Mouse (Mus musculus) hindbrain, embryonic 15.5 days (tissue): ENCODE data around the gene Gxylt2. TPM values are rescaled to one million over a fixed set of nuclear protein-coding genes. Genes with fewer than 3 reads are reported as not detected.

ENCODE experiments used
- ATAC-seq: fragments of 200-750 bp; cut with Nextera tagmentation; 2 replicates; pipeline ENCODE4 v1.8.0; 2017; ENCODE audit warnings: low read depth, moderate number of reproducible peaks, moderate TSS enrichment; ENCODE audit not compliant: low FRiP score
- H3K27ac ChIP-seq: fragments of 300-500 bp; sonication (generic); replicated peaks from 2 replicates; pipeline ENCODE4 v1.5.1; 2015; ENCODE audit warnings: mild to moderate bottlenecking, inconsistent platforms
- H3K27me3 ChIP-seq: fragments of 300-500 bp; sonication (generic); 2 replicates; pipeline ENCODE4 v1.6.1; 2015; ENCODE audit warnings: control low read depth, inconsistent platforms
- H3K36me3 ChIP-seq: fragments of 300-500 bp; sonication (generic); 2 replicates; pipeline ENCODE4 v1.6.1; 2015; ENCODE audit warnings: control low read depth, inconsistent platforms
- H3K4me1 ChIP-seq: fragments of 300-500 bp; sonication (generic); replicated peaks from 2 replicates; pipeline ENCODE4 v1.6.1; 2015; ENCODE audit warnings: control low read depth, inconsistent platforms
- H3K4me2 ChIP-seq: fragments of 300-500 bp; sonication (generic); 2 replicates; pipeline ENCODE4 v1.6.1; 2015; ENCODE audit warnings: moderate library complexity, mild to moderate bottlenecking, inconsistent platforms
- H3K4me3 ChIP-seq: fragments of 300-500 bp; sonication (generic); 2 replicates; pipeline ENCODE4 v1.5.1; 2015; ENCODE audit warnings: mild to moderate bottlenecking, inconsistent platforms
- H3K9ac ChIP-seq: fragments of 300-500 bp; sonication (generic); 2 replicates; pipeline ENCODE4 v1.6.1; 2015; ENCODE audit warnings: inconsistent platforms
- H3K9me3 ChIP-seq: fragments of 300-500 bp; sonication (generic); 2 replicates; pipeline ENCODE4 v1.6.1; 2016; ENCODE audit warnings: control low read depth, inconsistent platforms
- WGBS: fragments of 180-500 bp; shearing (Covaris S2); methylation state at CpG from one replicate; pipeline ENCODE4 v1.1.7; 2015; 5-methylcytosine and 5-hydroxymethylcytosine counted together
- polyA plus RNA-seq: library from polyadenylated mRNA; unstranded; fragments of >200 nt; fragmentation: Nextera tagmentation; extraction: Ambion mirVana; gene quantifications from 2 replicates; pipeline ENCODE4 v1.2.1, GENCODE M21; 2015

Gene Gxylt2
- polyA plus RNA-seq, 1 experiment from 2014 or later: 2.1 TPM

- Histone ChIP-seq H3K4me1 (peaks cover 5% of the 10 kb centered on the region), H3K9ac (no peak overlapping the region), H3K27me3 (peaks cover 13% of the 10 kb centered on the region), H3K9me3 (no peaks in the 10 kb centered on the region), H3K27ac (no peak overlapping the region), H3K4me3 (no peak overlapping the region), H3K4me2 (no peak overlapping the region), H3K36me3 (no peaks in the 10 kb centered on the region)
- 88% methylated on average over 5 of the region's 5 CpGs for WGBS
- ATAC-seq: no peak
These were observed 4.5 kb upstream of the Gxylt2 start for GRCm38 (mm10) chr6:100699986-100700385.

GRCm38 (mm10) chr6:100700774-100701173 is 3.8 kb upstream of the Gxylt2 start:
- no peak overlapping the region for H3K4me3 ChIP-seq
- no peak for ATAC-seq
- no peaks in the 10 kb centered on the region for H3K9me3 ChIP-seq
- peaks cover 13% of the 10 kb centered on the region for H3K4me1 ChIP-seq
- no peak overlapping the region for H3K27ac ChIP-seq
- WGBS: 58% methylated on average over 5 of the region's 5 CpGs
- no peaks in the 10 kb centered on the region for H3K36me3 ChIP-seq
- H3K27me3 ChIP-seq: peaks cover 21% of the 10 kb centered on the region
- H3K4me2 ChIP-seq: no peak overlapping the region
- no peak overlapping the region for H3K9ac ChIP-seq

- Histone ChIP-seq H3K27ac (no peak overlapping the region), H3K4me1 (peaks cover 13% of the 10 kb centered on the region), H3K9me3 (no peaks in the 10 kb centered on the region), H3K4me3 (peak overlapping the region; percentile 60), H3K9ac (peak overlapping the region; percentile 44), H3K36me3 (no peaks in the 10 kb centered on the region), H3K27me3 (peaks cover 28% of the 10 kb centered on the region), H3K4me2 (peak overlapping the region; percentile 94)
- 37% methylated on average over 8 of the region's 8 CpGs for WGBS
- peak; percentile 52 for ATAC-seq
These were observed 349 bp upstream of the Gxylt2 start for GRCm38 (mm10) chr6:100704197-100704573.

DNA sequence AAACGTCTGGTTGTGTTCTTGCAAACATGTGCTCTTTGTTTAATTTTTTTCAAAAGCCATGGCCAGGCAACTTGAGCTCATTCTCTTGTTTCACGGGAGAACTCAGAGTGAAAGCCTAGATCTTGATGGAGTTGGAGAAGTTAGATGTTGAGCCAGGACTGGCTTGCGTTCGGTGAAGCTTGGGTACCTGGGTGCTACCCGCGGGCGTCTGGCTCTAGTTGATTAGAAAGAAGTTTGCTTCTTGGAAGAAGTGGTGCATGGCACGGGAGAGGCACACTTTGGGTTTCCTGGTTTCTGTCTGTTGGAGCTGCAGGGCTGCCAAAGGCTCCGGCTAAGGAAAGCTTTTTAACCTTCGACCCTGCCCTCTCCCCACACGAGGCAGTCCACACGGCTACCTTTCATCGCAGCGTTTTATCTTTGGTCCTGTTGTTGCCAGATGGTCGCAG is 855 bp downstream of the Gxylt2 start:
- Histone ChIP-seq H3K4me1 (peaks cover 17% of the 10 kb centered on the region), H3K27ac (no peak overlapping the region), H3K9me3 (no peaks in the 10 kb centered on the region), H3K4me3 (peak overlapping the region; percentile 60), H3K4me2 (peak overlapping the region; percentile 94), H3K27me3 (peaks cover 28% of the 10 kb centered on the region), H3K36me3 (no peaks in the 10 kb centered on the region), H3K9ac (no peak overlapping the region)
- WGBS: 3% methylated on average over 15 of the region's 15 CpGs
- no peak for ATAC-seq

DNA sequence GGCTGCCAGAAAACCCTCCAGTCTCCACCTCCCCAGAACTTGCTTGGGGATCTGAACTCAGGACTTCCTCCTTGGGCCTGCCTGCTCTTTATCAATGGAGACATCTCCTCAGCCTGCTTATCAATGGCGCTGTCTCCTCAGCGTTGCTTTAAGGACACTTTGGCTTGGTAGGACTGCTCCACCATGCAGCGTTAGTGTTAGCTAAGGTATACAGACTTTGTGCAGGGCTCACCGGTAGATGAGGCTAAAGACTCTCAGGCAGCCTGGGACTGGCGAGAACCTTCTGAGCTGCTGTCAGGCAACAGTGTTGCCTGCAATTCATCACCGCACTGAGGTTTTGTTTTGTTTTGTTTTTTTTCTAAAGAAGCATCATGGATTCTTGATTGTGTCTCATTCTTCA is 2.3 kb downstream of the Gxylt2 start:
- Histone ChIP-seq H3K27me3 (peaks cover 28% of the 10 kb centered on the region), H3K9ac (no peak overlapping the region), H3K9me3 (no peaks in the 10 kb centered on the region), H3K4me2 (no peak overlapping the region), H3K4me3 (no peak overlapping the region), H3K27ac (no peak overlapping the region), H3K4me1 (peaks cover 17% of the 10 kb centered on the region), H3K36me3 (no peaks in the 10 kb centered on the region)
- WGBS: 72% methylated on average over 6 of the region's 6 CpGs
- no peak for ATAC-seq

DNA sequence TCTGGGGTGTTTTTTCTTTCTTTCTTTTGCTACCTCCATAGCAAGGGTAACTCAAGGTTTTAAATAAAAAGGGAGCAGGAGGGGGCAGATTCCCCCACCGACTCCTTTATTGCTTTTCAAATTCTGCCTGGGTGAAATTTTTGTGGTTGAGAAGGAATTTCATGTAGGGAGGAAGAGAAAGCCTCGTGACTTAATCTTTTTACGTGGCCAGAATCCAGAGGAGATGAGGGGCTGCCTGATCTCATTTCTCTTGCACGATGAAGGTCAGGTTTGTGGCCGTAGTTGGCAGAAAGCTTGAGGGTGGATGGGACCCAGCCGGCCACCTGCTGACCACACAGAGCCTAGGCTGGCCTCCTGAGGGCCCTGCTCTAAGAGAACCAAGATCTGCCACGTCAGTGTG is 3.0 kb downstream of the Gxylt2 start:
- Histone ChIP-seq H3K27me3 (peaks cover 28% of the 10 kb centered on the region), H3K36me3 (no peaks in the 10 kb centered on the region), H3K27ac (no peak overlapping the region), H3K4me1 (peaks cover 17% of the 10 kb centered on the region), H3K4me3 (no peak overlapping the region), H3K9me3 (no peaks in the 10 kb centered on the region), H3K9ac (no peak overlapping the region), H3K4me2 (no peak overlapping the region)
- WGBS: 53% methylated on average over 7 of the region's 7 CpGs
- ATAC-seq: no peak

DNA sequence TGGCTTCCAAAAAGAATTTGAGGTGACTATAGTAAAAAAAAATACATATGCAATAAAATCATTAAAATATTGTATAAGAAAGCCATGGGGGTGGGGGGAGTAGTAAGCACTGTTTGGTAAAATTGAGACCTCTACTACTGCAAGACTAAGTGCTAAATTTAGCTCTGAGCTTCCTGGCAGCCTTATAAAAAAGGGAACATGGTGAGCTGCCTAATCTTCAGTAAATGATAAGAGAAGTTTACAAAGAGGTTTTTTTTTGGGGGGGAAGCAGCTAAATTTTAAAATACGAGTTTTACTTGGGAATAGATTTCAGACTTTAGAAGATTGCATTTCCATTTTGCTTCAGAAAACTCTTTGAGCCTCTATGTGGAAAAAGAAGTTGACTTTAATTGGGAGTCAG is 3.7 kb downstream of the Gxylt2 start:
- Histone ChIP-seq H3K9ac (no peak overlapping the region), H3K4me3 (no peak overlapping the region), H3K27ac (no peak overlapping the region), H3K36me3 (no peaks in the 10 kb centered on the region), H3K4me2 (no peak overlapping the region), H3K27me3 (peaks cover 22% of the 10 kb centered on the region), H3K9me3 (no peaks in the 10 kb centered on the region), H3K4me1 (peaks cover 17% of the 10 kb centered on the region)
- no peak for ATAC-seq
- WGBS: 95% methylated on average over 1 of the region's 1 CpGs

DNA sequence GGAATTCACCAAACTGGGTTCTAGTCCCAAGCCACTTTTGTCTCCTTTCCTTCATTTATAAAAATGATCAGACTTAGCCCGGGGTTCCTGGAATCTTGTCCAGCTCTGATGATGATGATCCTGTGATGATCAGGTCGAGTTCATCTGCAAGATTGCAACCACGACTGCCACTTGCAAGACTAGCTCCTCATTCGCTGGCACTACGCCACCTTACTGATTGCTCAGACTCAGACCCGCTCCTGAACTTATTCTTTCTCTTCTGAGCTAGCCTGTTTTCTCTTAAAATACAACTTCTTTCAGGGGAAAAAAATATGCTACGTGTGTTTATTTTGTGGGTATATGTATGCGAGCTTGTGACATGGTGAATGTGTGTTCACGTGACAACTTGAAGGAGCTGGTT is 4.5 kb downstream of the Gxylt2 start:
- 68% methylated on average over 9 of the region's 9 CpGs for WGBS
- H3K9ac ChIP-seq: no peak overlapping the region
- no peak for ATAC-seq
- no peak overlapping the region for H3K4me3 ChIP-seq
- no peak overlapping the region for H3K4me2 ChIP-seq
- H3K27me3 ChIP-seq: peaks cover 18% of the 10 kb centered on the region
- H3K4me1 ChIP-seq: peaks cover 17% of the 10 kb centered on the region
- no peaks in the 10 kb centered on the region for H3K36me3 ChIP-seq
- no peak overlapping the region for H3K27ac ChIP-seq
- no peaks in the 10 kb centered on the region for H3K9me3 ChIP-seq

DNA sequence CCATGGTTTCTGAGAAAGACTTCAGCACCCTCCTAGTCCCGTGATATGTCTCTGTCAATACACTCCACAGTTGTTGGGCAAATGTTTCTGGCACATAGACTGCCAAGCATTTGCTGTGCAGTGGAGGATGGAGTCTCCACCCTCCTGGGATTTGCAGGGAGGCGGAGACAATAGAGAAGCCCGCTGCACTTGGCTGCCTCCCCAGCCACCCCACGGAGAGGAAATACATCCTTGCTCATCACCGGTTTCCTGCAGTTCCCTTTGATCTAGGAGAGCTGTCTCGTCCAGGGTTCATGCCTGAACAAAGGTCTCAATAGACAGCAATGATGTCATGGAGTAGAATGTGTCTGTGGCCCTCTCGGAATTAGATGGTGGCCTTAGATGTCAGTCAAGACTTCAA is 4.9 kb downstream of the Gxylt2 start:
- Histone ChIP-seq H3K4me1 (peaks cover 13% of the 10 kb centered on the region), H3K9me3 (no peaks in the 10 kb centered on the region), H3K9ac (no peak overlapping the region), H3K36me3 (no peaks in the 10 kb centered on the region), H3K27ac (no peak overlapping the region), H3K4me2 (no peak overlapping the region), H3K27me3 (peaks cover 16% of the 10 kb centered on the region), H3K4me3 (no peak overlapping the region)
- ATAC-seq: peak; percentile 42; the same call in 1 of the 2 replicates
- WGBS: 15% methylated on average over 7 of the region's 7 CpGs

DNA sequence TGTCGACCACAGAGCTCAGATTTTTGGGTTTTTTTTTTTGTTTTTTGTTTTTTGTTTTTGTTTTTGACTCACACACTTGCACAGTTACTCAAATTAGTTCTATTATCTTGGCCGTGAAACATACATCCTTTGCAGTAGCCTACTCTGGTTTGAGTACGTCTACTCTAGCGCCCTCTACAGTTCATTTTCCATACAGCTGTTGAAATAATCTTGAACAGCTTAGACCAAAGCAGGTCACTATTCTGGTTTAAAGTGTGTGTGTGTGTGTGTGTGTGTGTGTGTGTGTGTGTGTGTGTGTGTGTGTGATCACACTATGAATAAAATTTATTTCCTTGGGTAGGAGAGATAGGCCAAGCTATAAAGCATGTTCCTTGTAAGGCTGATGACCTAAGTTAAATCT is 5.6 kb downstream of the Gxylt2 start:
- no peak overlapping the region for H3K4me2 ChIP-seq
- no peak for ATAC-seq
- H3K27ac ChIP-seq: no peak overlapping the region
- 32% methylated on average over 4 of the region's 4 CpGs for WGBS
- peaks cover 13% of the 10 kb centered on the region for H3K27me3 ChIP-seq
- no peak overlapping the region for H3K4me3 ChIP-seq
- H3K9ac ChIP-seq: no peak overlapping the region
- H3K9me3 ChIP-seq: no peaks in the 10 kb centered on the region
- H3K4me1 ChIP-seq: peaks cover 10% of the 10 kb centered on the region
- no peaks in the 10 kb centered on the region for H3K36me3 ChIP-seq

- no peak overlapping the region for H3K4me2 ChIP-seq
- no peaks in the 10 kb centered on the region for H3K36me3 ChIP-seq
- no peak for ATAC-seq
- H3K4me3 ChIP-seq: no peak overlapping the region
- H3K4me1 ChIP-seq: peaks cover 4% of the 10 kb centered on the region; the same call in 1 of the 2 replicates
- 76% methylated on average over 5 of the region's 5 CpGs for WGBS
- no peaks in the 10 kb centered on the region for H3K9me3 ChIP-seq
- H3K9ac ChIP-seq: no peak overlapping the region
- H3K27ac ChIP-seq: no peak overlapping the region
- H3K27me3 ChIP-seq: peaks cover 6% of the 10 kb centered on the region
These were observed 6.3 kb downstream of the Gxylt2 start for GRCm38 (mm10) chr6:100710866-100711265.

- Histone ChIP-seq H3K27ac (no peak overlapping the region), H3K4me2 (no peak overlapping the region), H3K4me1 (no peaks in the 10 kb centered on the region), H3K4me3 (no peak overlapping the region), H3K36me3 (no peaks in the 10 kb centered on the region), H3K27me3 (no peaks in the 10 kb centered on the region; the same call in 1 of the 2 replicates), H3K9ac (no peak overlapping the region), H3K9me3 (no peaks in the 10 kb centered on the region)
- 88% methylated on average over 8 of the region's 8 CpGs for WGBS
- no peak for ATAC-seq
These were observed 10.8 kb downstream of the Gxylt2 start for GRCm38 (mm10) chr6:100715296-100715828.

DNA sequence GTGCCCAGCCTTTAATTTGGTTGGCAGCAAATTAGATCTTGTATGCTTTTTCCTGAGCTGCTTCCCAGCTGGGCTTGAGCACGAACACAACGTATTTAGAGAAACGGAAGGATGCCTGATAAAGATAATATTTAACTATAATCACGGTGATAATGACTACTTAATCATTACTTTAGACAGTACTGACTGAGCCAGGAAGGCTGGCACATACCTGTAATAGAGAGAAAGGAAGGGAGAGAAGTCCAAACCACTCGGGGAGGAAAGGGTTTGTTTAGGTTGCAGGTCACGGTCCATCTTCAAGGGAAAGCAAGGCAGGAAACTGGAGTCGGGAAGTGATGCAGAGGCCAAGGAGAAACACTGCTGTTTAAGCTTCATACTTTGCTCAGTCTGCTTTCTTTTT is 11.6 kb downstream of the Gxylt2 start:
- Histone ChIP-seq H3K4me2 (no peak overlapping the region), H3K9ac (no peak overlapping the region), H3K27me3 (no peaks in the 10 kb centered on the region; the same call in 1 of the 2 replicates), H3K4me3 (no peak overlapping the region), H3K36me3 (no peaks in the 10 kb centered on the region), H3K9me3 (no peaks in the 10 kb centered on the region), H3K27ac (no peak overlapping the region), H3K4me1 (no peaks in the 10 kb centered on the region)
- 83% methylated on average over 7 of the region's 7 CpGs for WGBS
- ATAC-seq: no peak
